Mouse (Mus musculus) midbrain, postnatal 0 days (tissue): Measurements from ENCODE around the gene Cfdp1. TPM values are rescaled to one million over a fixed set of nuclear protein-coding genes. Genes with fewer than 3 reads are reported as not detected.
A peak's percentile ranks its signal among the peaks of the same experiment; 100 is the strongest.
"Not testable (repeated sequence)": the region's sequence is repeated elsewhere in the genome, so short reads cannot be mapped to it uniquely, and the experiment has no call there.

Source experiments
- ATAC-seq: fragments of 200-750 bp; cut with Nextera tagmentation; 2 replicates; pipeline ENCODE4 v1.8.0; 2017; ENCODE audit warnings: moderate number of reproducible peaks, mild to moderate bottlenecking, moderate TSS enrichment, moderate library complexity; ENCODE audit not compliant: low FRiP score
- DNase-seq: peaks from one replicate; pipeline ENCODE4 v3.0.0-alpha.2; 2015; ENCODE audit warnings: low spot score
- H3K27ac ChIP-seq: fragments of 300-500 bp; sonication (generic); 2 replicates; pipeline ENCODE4 v1.5.1; 2014; ENCODE audit warnings: low read depth, mild to moderate bottlenecking, low read length, mixed read lengths
- H3K27me3 ChIP-seq: fragments of 300-500 bp; sonication (generic); 2 replicates; pipeline ENCODE4 v1.6.1; 2014; ENCODE audit warnings: low read length, control low read depth, mixed read lengths; ENCODE audit not compliant: insufficient read depth
- H3K36me3 ChIP-seq: fragments of 300-500 bp; sonication (generic); 2 replicates; pipeline ENCODE4 v1.6.1; 2014; ENCODE audit warnings: low read length, control low read depth, mixed read lengths; ENCODE audit not compliant: insufficient read depth
- H3K4me1 ChIP-seq: fragments of 300-500 bp; sonication (generic); 2 replicates; pipeline ENCODE4 v1.6.1; 2014; ENCODE audit warnings: mild to moderate bottlenecking, control low read depth, antibody characterized with exemption, low read length, mixed read lengths; ENCODE audit not compliant: insufficient read depth
- H3K4me2 ChIP-seq: fragments of 300-500 bp; sonication (generic); 2 replicates; pipeline ENCODE4 v1.6.1; 2014; ENCODE audit warnings: low read depth, mild to moderate bottlenecking, low read length, mixed read lengths; ENCODE audit not compliant: poor library complexity, severe bottlenecking
- H3K4me3 ChIP-seq: fragments of 300-500 bp; sonication (generic); 2 replicates; pipeline ENCODE4 v1.5.1; 2014; ENCODE audit warnings: low read depth, mild to moderate bottlenecking, low read length, moderate library complexity
- H3K9ac ChIP-seq: fragments of 300-500 bp; sonication (generic); replicated peaks from 2 replicates; pipeline ENCODE4 v1.6.1; 2014; ENCODE audit warnings: mild to moderate bottlenecking, low read length, moderate library complexity, mixed read lengths; ENCODE audit not compliant: poor library complexity, severe bottlenecking
- H3K9me3 ChIP-seq: fragments of 300-500 bp; sonication (generic); 2 replicates; pipeline ENCODE4 v1.6.1; 2016; ENCODE audit warnings: low read length, control low read depth
- CTCF ChIP-seq: IDR thresholded peaks from 2 replicates; pipeline ENCODE4 v1.5.1; 2016; ENCODE audit warnings: antibody characterized with exemption, mild to moderate bottlenecking
- WGBS: fragments of 180-500 bp; shearing (Covaris S2); extraction: QIAGEN DNeasy Blood & Tissue Kit; methylation state at CpG from one replicate; pipeline ENCODE4 v1.1.7; 2014; 5-methylcytosine and 5-hydroxymethylcytosine counted together
- polyA plus RNA-seq: library from polyadenylated mRNA; unstranded; fragments of >200 nt; fragmentation: Nextera tagmentation; extraction: Ambion mirVana; gene quantifications from 2 replicates; pipeline ENCODE4 v1.2.1, GENCODE M21; 2015
- total RNA-seq: library from RNA; depleted of rRNA; stranded (reverse); fragments of >200 nt; gene quantifications from 2 replicates; pipeline ENCODE4 v1.2.3, GENCODE M21; 2014

Cfdp1 gene
- total and polyA plus RNA-seq, 2 experiments from 2014 or later = 61.3 to 196 TPM

DNA sequence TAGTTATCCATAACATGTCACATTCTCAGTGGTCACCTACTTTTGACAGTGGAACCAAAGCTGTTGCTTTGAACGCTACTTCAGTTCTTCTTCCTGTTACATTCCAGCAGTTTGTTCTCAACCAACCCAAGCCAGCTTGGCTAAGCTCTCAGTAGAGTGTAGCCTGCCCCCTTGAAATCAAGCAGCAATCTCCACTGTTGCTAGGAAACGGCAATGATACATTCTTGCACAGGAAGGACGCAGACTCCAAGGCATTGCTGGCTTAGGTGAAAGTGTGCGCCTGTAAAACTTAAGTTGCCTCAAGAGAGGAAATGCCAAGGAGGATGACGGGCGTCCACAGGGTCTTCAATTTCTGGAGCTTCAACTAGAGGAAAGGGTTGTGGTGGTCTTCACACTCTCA, 11.8 kb upstream of the Cfdp1 start:
- no peaks in the 10 kb centered on the region for H3K27me3 ChIP-seq
- TF ChIP-seq CTCF = no peak
- ATAC-seq (no peak), DNase-seq (no peak)
- no peak overlapping the region for H3K4me3 ChIP-seq
- no peaks in the 10 kb centered on the region for H3K9me3 ChIP-seq
- WGBS = 87% methylated on average over 6 of the region's 6 CpGs
- peaks cover 4% of the 10 kb centered on the region; the same call in 1 of the 2 replicates for H3K36me3 ChIP-seq
- H3K4me2 ChIP-seq = no peak overlapping the region
- no peak overlapping the region for H3K9ac ChIP-seq
- H3K27ac ChIP-seq = no peak overlapping the region
- no peaks in the 10 kb centered on the region for H3K4me1 ChIP-seq

DNA sequence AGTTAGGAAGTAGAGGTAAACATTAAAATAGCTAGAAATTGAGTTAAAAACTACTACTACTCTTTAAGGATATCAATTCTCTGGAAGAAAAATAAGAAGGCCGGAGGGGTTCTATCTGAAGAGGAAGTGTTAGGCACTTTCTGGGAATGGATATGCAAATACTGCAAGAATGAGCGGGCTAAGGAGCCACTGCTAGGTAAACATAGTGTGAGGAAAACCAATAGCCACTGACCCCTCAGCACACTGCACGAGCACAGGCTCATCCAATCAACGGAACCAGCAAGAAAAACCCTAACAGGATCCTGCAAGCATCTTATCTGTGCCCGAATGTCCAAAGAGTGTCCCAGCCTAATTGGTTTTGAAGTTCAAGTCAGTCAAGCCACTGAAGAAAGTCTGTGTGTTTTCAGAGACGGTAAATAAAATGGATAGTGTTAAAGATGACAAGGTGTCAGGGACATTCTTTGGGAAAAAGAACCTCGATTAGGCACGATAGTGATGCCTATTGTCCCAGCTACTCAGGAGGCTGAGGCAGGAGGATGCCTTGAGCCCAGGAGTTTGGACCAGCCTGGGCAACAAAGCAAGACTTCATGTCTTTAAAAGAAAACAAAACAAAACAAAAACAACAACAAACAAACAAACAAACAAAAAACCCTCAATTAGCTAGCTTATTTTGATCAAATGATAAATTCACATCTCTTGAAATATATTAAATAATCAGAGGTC, 11.2 kb upstream of the Cfdp1 start:
- DNase-seq = no peak
- H3K36me3 ChIP-seq = peaks cover 4% of the 10 kb centered on the region; the same call in 1 of the 2 replicates
- no peak overlapping the region for H3K4me2 ChIP-seq
- no peak overlapping the region for H3K27ac ChIP-seq
- H3K4me3 ChIP-seq = no peak overlapping the region
- no peak for TF ChIP-seq CTCF
- 95% methylated on average over 8 of the region's 8 CpGs for WGBS
- no peaks in the 10 kb centered on the region for H3K9me3 ChIP-seq
- H3K27me3 ChIP-seq = no peaks in the 10 kb centered on the region
- ATAC-seq = no peak
- H3K4me1 ChIP-seq = no peaks in the 10 kb centered on the region
- H3K9ac ChIP-seq = no peak overlapping the region

DNA sequence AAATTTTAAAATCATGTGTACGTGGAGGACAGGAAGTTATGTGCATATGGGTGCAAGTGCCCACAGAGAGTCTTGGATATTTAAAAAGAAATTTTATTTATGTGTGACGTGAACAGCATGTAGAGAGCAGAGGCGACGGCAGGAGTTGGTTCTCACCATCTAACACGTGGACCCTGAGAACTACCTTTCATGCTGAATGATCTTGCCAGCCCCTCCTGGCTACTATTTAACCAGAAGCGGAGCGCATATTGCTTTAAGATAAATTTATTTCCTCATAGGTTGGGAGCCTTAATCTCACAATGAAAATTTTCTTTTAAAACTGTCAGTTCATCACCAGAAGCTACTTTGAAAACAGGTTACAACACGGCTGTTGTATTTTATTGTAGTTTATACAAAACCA, 10.6 kb upstream of the Cfdp1 start:
- Histone ChIP-seq H3K4me2 (no peak overlapping the region), H3K4me3 (no peak overlapping the region), H3K36me3 (peaks cover 4% of the 10 kb centered on the region; the same call in 1 of the 2 replicates), H3K27me3 (no peaks in the 10 kb centered on the region), H3K9ac (no peak overlapping the region), H3K4me1 (no peaks in the 10 kb centered on the region), H3K27ac (no peak overlapping the region), H3K9me3 (no peaks in the 10 kb centered on the region)
- 95% methylated on average over 8 of the region's 8 CpGs for WGBS
- ATAC-seq = no peak
- DNase-seq = no peak
- no peak for TF ChIP-seq CTCF

DNA sequence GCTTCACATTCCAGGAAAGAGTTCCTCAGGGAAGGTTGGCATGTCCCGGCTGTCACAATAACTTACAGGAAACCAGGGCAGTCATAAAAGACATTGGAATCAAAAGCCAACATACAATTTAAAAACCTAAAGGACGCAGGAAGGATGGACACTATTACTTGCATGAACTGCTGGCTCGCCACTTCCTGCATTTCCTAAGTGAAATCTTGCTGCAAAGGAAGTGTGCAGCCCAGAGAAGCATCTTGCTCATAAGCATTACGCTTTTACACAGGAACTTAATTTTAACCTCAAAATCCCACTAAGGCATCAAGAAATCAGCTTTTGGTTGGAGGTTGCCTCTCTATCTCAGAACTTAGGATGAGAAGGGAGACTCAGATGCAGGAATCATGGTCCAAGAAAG, 9.2 kb upstream of the Cfdp1 start:
- ATAC-seq (no peak), DNase-seq (no peak)
- Histone ChIP-seq H3K27ac (no peak overlapping the region), H3K4me2 (no peak overlapping the region), H3K4me1 (no peaks in the 10 kb centered on the region), H3K9ac (no peak overlapping the region), H3K36me3 (peaks cover 4% of the 10 kb centered on the region; the same call in 1 of the 2 replicates), H3K27me3 (no peaks in the 10 kb centered on the region), H3K9me3 (no peaks in the 10 kb centered on the region), H3K4me3 (no peak overlapping the region)
- 90% methylated on average over 4 of the region's 4 CpGs for WGBS
- no peak for TF ChIP-seq CTCF

DNA sequence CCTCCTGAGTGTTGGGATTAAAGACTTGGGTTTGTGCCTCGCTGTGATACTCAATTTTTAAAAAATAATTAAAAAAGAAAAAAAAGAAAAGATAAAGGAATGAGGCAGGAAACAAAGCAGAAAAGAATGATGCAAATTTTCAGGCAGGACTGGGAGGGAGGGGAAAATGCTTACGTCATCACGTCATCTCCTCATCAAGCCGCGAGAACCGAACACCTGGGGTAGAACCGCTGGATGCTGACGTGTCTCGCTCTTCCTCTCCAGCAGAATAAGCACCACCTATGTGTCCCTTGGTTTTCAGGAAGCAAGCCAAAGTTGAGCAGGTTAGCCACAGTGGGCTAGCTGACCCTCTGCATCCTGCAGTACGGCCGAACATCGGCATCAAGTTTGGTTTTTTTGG, 1.9 kb upstream of the Cfdp1 start:
- Histone ChIP-seq H3K9ac (no peak overlapping the region), H3K4me1 (peaks cover 3% of the 10 kb centered on the region), H3K36me3 (no peaks in the 10 kb centered on the region), H3K27me3 (no peaks in the 10 kb centered on the region), H3K27ac (no peak overlapping the region), H3K4me2 (no peak overlapping the region), H3K4me3 (no peak overlapping the region), H3K9me3 (no peaks in the 10 kb centered on the region)
- ATAC-seq = no peak
- no peak for TF ChIP-seq CTCF
- no peak for DNase-seq
- WGBS = 89% methylated on average over 12 of the region's 12 CpGs

DNA sequence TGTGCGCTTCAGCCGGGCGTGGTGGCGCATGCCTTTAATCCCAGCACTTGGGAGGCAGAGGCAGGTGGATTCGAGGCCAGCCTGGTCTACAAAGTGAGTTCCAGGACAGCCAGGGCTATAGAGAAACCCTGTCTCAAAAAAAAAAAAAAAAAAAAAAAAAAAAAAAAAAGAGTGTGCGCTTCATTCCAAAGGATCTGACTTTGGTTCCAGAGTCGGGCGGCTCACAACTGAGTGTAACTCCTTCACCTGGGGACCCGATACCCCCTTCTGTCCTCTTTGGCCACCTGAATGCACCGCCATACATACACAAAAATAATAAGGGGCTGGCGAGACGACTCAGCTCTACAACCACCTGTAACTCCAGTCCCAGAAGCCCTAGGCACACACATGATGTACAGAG, 872 bp downstream of the Cfdp1 start:
- WGBS = 64% methylated on average over 12 of the region's 12 CpGs
- not testable (repeated sequence) for H3K9me3 ChIP-seq, H3K27me3 ChIP-seq, ATAC-seq, H3K9ac ChIP-seq, DNase-seq, H3K27ac ChIP-seq, H3K4me1 ChIP-seq, H3K36me3 ChIP-seq
- peak overlapping the region; percentile 71 for H3K4me3 ChIP-seq
- peak overlapping the region; percentile 68 for H3K4me2 ChIP-seq
